In genomic region chr9:56241076-56241475, GRCm38 (mm10) we compare ENCODE assay signal across 17 mouse cellular contexts.
"Had no signal": no experiment of that assay in that cellular context is flagged by ENCODE, and none has a peak within 500 bp of the region (broad histone marks: within the 10 kb centered on the region; RNA-seq: fewer than 3 reads in every experiment).

No protein-coding gene starts in this region.

- DNase-seq: kidney, postnatal 14 days; kidney, postnatal 4 days; left cerebral cortex, postnatal 4 days; liver, postnatal 0 days; lung, postnatal 10 days; lung, postnatal 36 days; thymus, postnatal 25 days had no signal

- H3K9ac ChIP-seq: limb, embryonic 12.5 days; limb, embryonic 15.5 days; liver, embryonic 14.5 days; liver, postnatal 0 days; lung, embryonic 15.5 days; midbrain, embryonic 13.5 days; neural tube, embryonic 13.5 days; stomach, embryonic 15.5 days had no signal

- H3K27me3 ChIP-seq: limb, embryonic 12.5 days; limb, embryonic 15.5 days; lung, embryonic 15.5 days; megakaryocyte, embryonic 14.5 days; midbrain, embryonic 13.5 days; neural tube, embryonic 13.5 days; stomach, embryonic 15.5 days had no signal

- H3K27ac ChIP-seq: limb, embryonic 12.5 days; limb, embryonic 15.5 days; liver, embryonic 14.5 days; lung, embryonic 15.5 days; midbrain, embryonic 10.5 days; midbrain, embryonic 13.5 days; neural tube, embryonic 13.5 days; stomach, embryonic 15.5 days had no signal

- H3K4me1 ChIP-seq: limb, embryonic 15.5 days; megakaryocyte, embryonic 14.5 days; midbrain, embryonic 13.5 days; neural tube, embryonic 13.5 days; stomach, embryonic 15.5 days had no signal

- H3K4me3 ChIP-seq: limb, embryonic 12.5 days; limb, embryonic 15.5 days; lung, embryonic 15.5 days; megakaryocyte, embryonic 14.5 days; midbrain, embryonic 10.5 days; midbrain, embryonic 13.5 days; myocyte; neural tube, embryonic 13.5 days; stomach, embryonic 15.5 days had no signal

- H3K36me3 ChIP-seq: midbrain, embryonic 13.5 days; stomach, embryonic 15.5 days had no signal
